Mouse (Mus musculus): ENCODE data around the gene Celf2. TPM values are rescaled to one million over a fixed set of nuclear protein-coding genes. Genes with fewer than 3 reads are reported as not detected.

Celf2 gene
- polyA plus RNA-seq, 1 experiment, result 8.9 TPM

GRCm38 (mm10) chr2:6618856-6619255 lies 890.5 kb downstream of the Celf2 start:
- TF ChIP-seq CTCF (IDR thresholded peaks at IDR 0.05; ENCODE audit: extremely low read depth, insufficient read length, insufficient replicate concordance, low read depth, low read length) (no peak), POLR2A (IDR thresholded peaks at IDR 0.05; ENCODE audit: low read depth, low read length) (no peak)
- Histone ChIP-seq H3K4me3 (ENCODE audit: low read depth, low read length) (no peak overlapping the region), H3K27ac (ENCODE audit: insufficient read depth, low read depth, low read length) (no peak overlapping the region), H3K36me3 (ENCODE audit: control insufficient read depth, insufficient read depth, low read length) (no peaks in the 10 kb centered on the region), H3K4me1 (ENCODE audit: control insufficient read depth, insufficient read depth, insufficient read length, low read length) (no peaks in the 10 kb centered on the region), H3K27me3 (ENCODE audit: control insufficient read depth, insufficient read depth, low read length) (no peaks in the 10 kb centered on the region)
- 90% methylated on average over 3 of the region's 3 CpGs for WGBS

DNA sequence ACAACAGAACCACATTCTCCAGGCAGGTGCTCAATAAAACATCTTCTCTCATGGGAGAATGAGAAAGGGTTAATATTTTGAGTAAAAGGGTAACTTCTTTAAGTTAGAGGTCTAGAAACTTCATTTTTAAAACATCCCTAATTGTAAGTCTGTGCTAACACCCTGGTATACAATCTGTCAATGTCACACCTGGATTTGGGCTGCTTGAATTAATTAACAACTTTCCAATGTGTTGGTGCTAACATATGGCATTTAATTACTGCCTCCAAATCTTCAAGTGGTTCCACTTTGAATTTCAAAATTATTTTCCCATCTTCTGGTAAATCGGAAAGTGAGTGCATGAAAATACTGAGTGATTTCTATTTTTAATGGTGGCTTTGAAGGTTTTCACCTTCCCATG lies 890.9 kb downstream of the Celf2 start:
- H3K4me3 ChIP-seq (ENCODE audit: low read depth, low read length), result no peak overlapping the region

DNA sequence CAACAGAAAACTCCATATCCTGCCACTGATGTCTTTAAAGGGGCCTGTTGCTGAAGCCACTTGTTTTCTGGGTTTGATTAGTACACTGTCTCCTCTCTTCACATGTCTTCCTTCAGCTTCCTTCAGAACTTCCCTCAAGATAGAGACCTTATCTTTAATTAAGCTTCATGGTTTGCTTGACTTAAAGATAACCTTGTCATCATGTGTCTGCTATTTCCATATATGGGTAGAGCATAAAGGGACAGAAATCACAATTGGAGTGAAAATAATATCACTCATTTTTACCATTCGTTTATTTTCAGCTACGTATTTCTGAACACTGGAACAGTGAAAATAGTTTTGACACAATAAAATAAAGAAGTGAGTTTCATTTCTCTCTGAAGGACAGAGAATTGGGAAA lies 905.0 kb downstream of the Celf2 start:
- H3K36me3 ChIP-seq (ENCODE audit: control insufficient read depth, insufficient read depth, low read length), result 0 out of 2 replicates have a peak, but pooled peaks cover 2% of the 10 kb centered on the region
- H3K4me3 ChIP-seq (ENCODE audit: low read depth, low read length), result no peak overlapping the region
- TF ChIP-seq POLR2A (IDR thresholded peaks at IDR 0.05; ENCODE audit: low read depth, low read length), result no peak
- no peaks in the 10 kb centered on the region for H3K4me1 ChIP-seq (ENCODE audit: control insufficient read depth, insufficient read depth, insufficient read length, low read length)
- H3K27me3 ChIP-seq (ENCODE audit: control insufficient read depth, insufficient read depth, low read length), result no peaks in the 10 kb centered on the region
- 80% methylated on average over 2 of the region's 2 CpGs for WGBS
- H3K27ac ChIP-seq (ENCODE audit: insufficient read depth, low read depth, low read length), result no peak overlapping the region

More for the DNA sequence above, 890.9 kb downstream of the Celf2 start:
- 87% methylated on average over 1 of the region's 1 CpGs for WGBS
- no peaks in the 10 kb centered on the region for H3K27me3 ChIP-seq (ENCODE audit: control insufficient read depth, insufficient read depth, low read length)
- no peaks in the 10 kb centered on the region for H3K36me3 ChIP-seq (ENCODE audit: control insufficient read depth, insufficient read depth, low read length)
- no peak overlapping the region for H3K27ac ChIP-seq (ENCODE audit: insufficient read depth, low read depth, low read length)
- TF ChIP-seq CTCF (IDR thresholded peaks at IDR 0.05; ENCODE audit: extremely low read depth, insufficient read length, insufficient replicate concordance, low read depth, low read length) (no peak), POLR2A (IDR thresholded peaks at IDR 0.05; ENCODE audit: low read depth, low read length) (no peak)
- H3K4me1 ChIP-seq (ENCODE audit: control insufficient read depth, insufficient read depth, insufficient read length, low read length), result no peaks in the 10 kb centered on the region

- TF ChIP-seq POLR2A (IDR thresholded peaks at IDR 0.05; ENCODE audit: low read depth, low read length) (no peak), CTCF (IDR thresholded peaks at IDR 0.05; ENCODE audit: extremely low read depth, insufficient read length, insufficient replicate concordance, low read depth, low read length) (no peak)
- H3K4me3 ChIP-seq (ENCODE audit: low read depth, low read length), result no peak overlapping the region
- no peaks in the 10 kb centered on the region for H3K4me1 ChIP-seq (ENCODE audit: control insufficient read depth, insufficient read depth, insufficient read length, low read length)
- 0 out of 2 replicates have a peak, but pooled peaks cover 2% of the 10 kb centered on the region for H3K36me3 ChIP-seq (ENCODE audit: control insufficient read depth, insufficient read depth, low read length)
- WGBS, result 82% methylated on average over 6 of the region's 6 CpGs
- H3K27me3 ChIP-seq (ENCODE audit: control insufficient read depth, insufficient read depth, low read length), result no peaks in the 10 kb centered on the region
- no peak overlapping the region for H3K27ac ChIP-seq (ENCODE audit: insufficient read depth, low read depth, low read length)
Measured at GRCm38 (mm10) chr2:6603880-6604279, 905.5 kb downstream of the Celf2 start.

DNA sequence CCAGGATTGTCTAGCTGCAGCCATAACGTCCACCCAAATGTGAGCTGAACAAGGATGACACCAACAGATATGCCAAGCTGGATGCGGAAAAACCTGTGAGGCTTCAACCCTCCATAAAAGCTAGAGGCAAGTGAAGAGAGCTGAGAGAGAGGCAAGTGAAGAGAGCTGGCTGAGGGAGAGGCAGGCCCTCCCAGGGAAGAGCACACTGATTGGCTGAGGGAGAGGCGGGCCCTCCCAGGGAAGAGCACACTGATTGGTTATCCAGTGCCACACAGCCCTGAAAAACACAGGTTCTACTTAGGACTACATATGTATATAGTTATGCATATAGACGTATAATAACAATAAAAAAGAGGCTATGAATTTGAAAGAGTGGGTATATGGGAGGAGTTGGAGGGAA lies 907.2 kb downstream of the Celf2 start:
- Histone ChIP-seq H3K27me3 (ENCODE audit: control insufficient read depth, insufficient read depth, low read length) (no peaks in the 10 kb centered on the region), H3K27ac (ENCODE audit: insufficient read depth, low read depth, low read length) (no peak overlapping the region), H3K36me3 (ENCODE audit: control insufficient read depth, insufficient read depth, low read length) (0 out of 2 replicates have a peak, but pooled peaks cover 2% of the 10 kb centered on the region), H3K4me1 (ENCODE audit: control insufficient read depth, insufficient read depth, insufficient read length, low read length) (no peaks in the 10 kb centered on the region), H3K4me3 (ENCODE audit: low read depth, low read length) (no peak overlapping the region)
- 82% methylated on average over 4 of the region's 4 CpGs for WGBS
- TF ChIP-seq CTCF (IDR thresholded peaks at IDR 0.05; ENCODE audit: extremely low read depth, insufficient read length, insufficient replicate concordance, low read depth, low read length), result no peak
- no peak for TF ChIP-seq POLR2A (IDR thresholded peaks at IDR 0.05; ENCODE audit: low read depth, low read length)

- no peak for TF ChIP-seq CTCF (IDR thresholded peaks at IDR 0.05; ENCODE audit: extremely low read depth, insufficient read length, insufficient replicate concordance, low read depth, low read length)
- TF ChIP-seq POLR2A (IDR thresholded peaks at IDR 0.05; ENCODE audit: low read depth, low read length), result no peak
- 0 out of 2 replicates have a peak, but pooled peaks cover under 1% of the 10 kb centered on the region for H3K36me3 ChIP-seq (ENCODE audit: control insufficient read depth, insufficient read depth, low read length)
- 72% methylated on average over 1 of the region's 1 CpGs for WGBS
Measured at GRCm38 (mm10) chr2:6598879-6599167, 910.5 kb downstream of the Celf2 start.

DNA sequence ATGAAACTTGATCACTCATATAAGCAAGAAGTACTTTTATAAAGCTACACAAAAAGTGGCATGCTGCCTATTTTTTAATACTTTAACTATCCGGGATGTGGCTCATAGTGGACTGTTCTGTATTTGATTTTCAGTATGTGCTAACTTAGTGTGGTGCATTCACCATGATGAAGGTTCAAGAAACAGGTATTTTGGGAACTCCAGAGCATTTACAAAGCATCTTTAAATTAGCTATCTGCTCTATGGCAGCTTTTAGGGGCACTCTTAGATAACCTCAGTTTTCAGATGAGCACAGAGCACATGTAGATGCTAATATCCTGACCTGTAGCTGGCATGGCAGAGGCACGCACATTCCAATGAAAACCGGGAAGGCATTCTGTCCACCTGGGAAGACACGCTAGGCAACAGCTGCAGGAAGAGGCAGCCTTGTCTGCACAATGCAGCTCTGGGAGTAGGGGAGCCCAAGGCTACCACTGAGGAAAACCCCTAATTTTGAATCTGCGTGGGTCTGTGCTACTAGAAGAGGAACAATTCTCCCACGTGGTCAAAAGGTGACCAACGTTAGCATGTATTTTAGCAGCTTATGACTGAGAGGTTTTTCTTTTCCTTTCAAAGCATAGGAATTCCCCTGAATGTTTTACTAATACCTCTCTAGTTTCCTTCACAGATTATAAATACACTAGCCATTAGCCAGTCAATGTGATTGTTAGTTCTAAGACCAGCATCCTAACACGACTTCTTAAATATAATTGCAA lies 911.1 kb downstream of the Celf2 start:
- Histone ChIP-seq H3K4me1 (ENCODE audit: control insufficient read depth, insufficient read depth, insufficient read length, low read length) (no peaks in the 10 kb centered on the region), H3K27ac (ENCODE audit: insufficient read depth, low read depth, low read length) (no peak overlapping the region), H3K4me3 (ENCODE audit: low read depth, low read length) (no peak overlapping the region), H3K27me3 (ENCODE audit: control insufficient read depth, insufficient read depth, low read length) (no peaks in the 10 kb centered on the region), H3K36me3 (ENCODE audit: control insufficient read depth, insufficient read depth, low read length) (no peaks in the 10 kb centered on the region)
- no peak for TF ChIP-seq POLR2A (IDR thresholded peaks at IDR 0.05; ENCODE audit: low read depth, low read length)
- TF ChIP-seq CTCF (IDR thresholded peaks at IDR 0.05; ENCODE audit: extremely low read depth, insufficient read length, insufficient replicate concordance, low read depth, low read length), result no peak
- WGBS, result 78% methylated on average over 8 of the region's 8 CpGs

More at GRCm38 (mm10) chr2:6598879-6599167, 910.5 kb downstream of the Celf2 start:
- no peak overlapping the region for H3K27ac ChIP-seq (ENCODE audit: insufficient read depth, low read depth, low read length)
- H3K4me3 ChIP-seq (ENCODE audit: low read depth, low read length), result no peak overlapping the region
- H3K4me1 ChIP-seq (ENCODE audit: control insufficient read depth, insufficient read depth, insufficient read length, low read length), result no peaks in the 10 kb centered on the region
- no peaks in the 10 kb centered on the region for H3K27me3 ChIP-seq (ENCODE audit: control insufficient read depth, insufficient read depth, low read length)
